Mouse (Mus musculus) embryo, embryonic 10 days (tissue): ENCODE measurements around the gene Slc17a1.

Experiments
- DNase-seq: peaks from one replicate; pipeline ENCODE4 v3.0.0-alpha.2; 2015; ENCODE audit warnings: low spot score

Gene Slc17a1

GRCm38 (mm10) chr13:23889011-23889605, 21.6 kb downstream of the Slc17a1 start:
- peak; percentile 58 for DNase-seq

GRCm38 (mm10) chr13:23892592-23893268, 25.2 kb downstream of the Slc17a1 start:
- DNase-seq: no peak

- DNase-seq: peak; percentile 48
Measured at GRCm38 (mm10) chr13:23893269-23893593, 25.7 kb downstream of the Slc17a1 start.

- no peak for DNase-seq
Measured at GRCm38 (mm10) chr13:23898242-23898641, 30.7 kb downstream of the Slc17a1 start.

GRCm38 (mm10) chr13:23906906-23907305, 39.4 kb downstream of the Slc17a1 start:
- no peak for DNase-seq

- no peak for DNase-seq
Measured at GRCm38 (mm10) chr13:23910121-23910520, 42.6 kb downstream of the Slc17a1 start.

- DNase-seq: no peak
Measured at GRCm38 (mm10) chr13:23911335-23911734, 43.8 kb downstream of the Slc17a1 start.

GRCm38 (mm10) chr13:23913791-23914306, 46.3 kb downstream of the Slc17a1 start:
- peak; percentile 37 for DNase-seq

GRCm38 (mm10) chr13:23914376-23915167, 47.0 kb downstream of the Slc17a1 start, which contains the start of gene Slc17a4:
Gene Slc17a4, minus strand, starts transcription at chr13:23915009.
- DNase-seq: no peak

- DNase-seq: peak; percentile 15
Measured at GRCm38 (mm10) chr13:23916132-23916531, 48.6 kb downstream of the Slc17a1 start.

- DNase-seq: no peak
Measured at GRCm38 (mm10) chr13:23917674-23918073, 50.1 kb downstream of the Slc17a1 start.

- no peak for DNase-seq
Measured at GRCm38 (mm10) chr13:23925792-23926191, 58.2 kb downstream of the Slc17a1 start.

- no peak for DNase-seq
Measured at GRCm38 (mm10) chr13:23928637-23929036, 61.1 kb downstream of the Slc17a1 start.

GRCm38 (mm10) chr13:23930461-23930860, 62.9 kb downstream of the Slc17a1 start:
- DNase-seq: no peak

GRCm38 (mm10) chr13:23930904-23931303, 63.4 kb downstream of the Slc17a1 start:
- DNase-seq: no peak

- no peak for DNase-seq
Measured at GRCm38 (mm10) chr13:23933421-23934210, 66.1 kb downstream of the Slc17a1 start, which contains the start of gene Hist1h2ba. Gene Hist1h2ba, minus strand, starts transcription at chr13:23934156.

- no peak for DNase-seq
Measured at GRCm38 (mm10) chr13:23934211-23934520, 66.6 kb downstream of the Slc17a1 start, which contains the start of gene Hist1h2aa. Gene Hist1h2aa, plus strand, starts transcription at chr13:23934462.

GRCm38 (mm10) chr13:23938699-23939098, 71.1 kb downstream of the Slc17a1 start:
- DNase-seq: no peak

- DNase-seq: no peak
Measured at GRCm38 (mm10) chr13:23940291-23940690, 72.7 kb downstream of the Slc17a1 start.

- DNase-seq: no peak
Measured at GRCm38 (mm10) chr13:23942861-23943260, 75.3 kb downstream of the Slc17a1 start.
